Mouse (Mus musculus) midbrain, embryonic 15.5 days (tissue): ENCODE measurements at regions not wholly inside any gene's neighbourhood (a gene's known extent, or its start where the extent isn't known, plus 50 kb on each side); places are given as distances from the start of the nearest gene placed in this dataset.

Source experiments
- ATAC-seq: fragments of 200-750 bp; cut with Nextera tagmentation; replicated peaks from 2 replicates; pipeline ENCODE4 v1.8.0; 2017; ENCODE audit warnings: moderate TSS enrichment
- H3K27ac ChIP-seq: fragments of 300-500 bp; sonication (generic); 2 replicates; pipeline ENCODE4 v1.5.1; 2015; ENCODE audit warnings: mild to moderate bottlenecking, inconsistent platforms
- H3K27me3 ChIP-seq: fragments of 300-500 bp; sonication (generic); replicated peaks from 2 replicates; pipeline ENCODE4 v1.6.1; 2015; ENCODE audit warnings: inconsistent platforms
- H3K36me3 ChIP-seq: fragments of 300-500 bp; sonication (generic); replicated peaks from 2 replicates; pipeline ENCODE4 v1.6.1; 2015; ENCODE audit warnings: inconsistent platforms
- H3K4me1 ChIP-seq: fragments of 300-500 bp; sonication (generic); 2 replicates; pipeline ENCODE4 v1.6.1; 2015; ENCODE audit warnings: inconsistent platforms
- H3K4me2 ChIP-seq: fragments of 300-500 bp; sonication (generic); 2 replicates; pipeline ENCODE4 v1.6.1; 2015; ENCODE audit warnings: inconsistent platforms, mild to moderate bottlenecking, moderate library complexity
- H3K4me3 ChIP-seq: fragments of 300-500 bp; sonication (generic); 2 replicates; pipeline ENCODE4 v1.5.1; 2015; ENCODE audit warnings: mild to moderate bottlenecking, inconsistent platforms
- H3K9ac ChIP-seq: fragments of 300-500 bp; sonication (generic); 2 replicates; pipeline ENCODE4 v1.6.1; 2015; ENCODE audit warnings: mild to moderate bottlenecking, inconsistent platforms
- H3K9me3 ChIP-seq: fragments of 300-500 bp; sonication (generic); 2 replicates; pipeline ENCODE4 v1.6.1; 2016; ENCODE audit warnings: inconsistent platforms
- WGBS: fragments of 180-500 bp; shearing (Covaris S2); methylation state at CpG from one replicate; pipeline ENCODE4 v1.1.7; 2015; ENCODE audit warnings: mixed read lengths; 5-methylcytosine and 5-hydroxymethylcytosine counted together

DNA sequence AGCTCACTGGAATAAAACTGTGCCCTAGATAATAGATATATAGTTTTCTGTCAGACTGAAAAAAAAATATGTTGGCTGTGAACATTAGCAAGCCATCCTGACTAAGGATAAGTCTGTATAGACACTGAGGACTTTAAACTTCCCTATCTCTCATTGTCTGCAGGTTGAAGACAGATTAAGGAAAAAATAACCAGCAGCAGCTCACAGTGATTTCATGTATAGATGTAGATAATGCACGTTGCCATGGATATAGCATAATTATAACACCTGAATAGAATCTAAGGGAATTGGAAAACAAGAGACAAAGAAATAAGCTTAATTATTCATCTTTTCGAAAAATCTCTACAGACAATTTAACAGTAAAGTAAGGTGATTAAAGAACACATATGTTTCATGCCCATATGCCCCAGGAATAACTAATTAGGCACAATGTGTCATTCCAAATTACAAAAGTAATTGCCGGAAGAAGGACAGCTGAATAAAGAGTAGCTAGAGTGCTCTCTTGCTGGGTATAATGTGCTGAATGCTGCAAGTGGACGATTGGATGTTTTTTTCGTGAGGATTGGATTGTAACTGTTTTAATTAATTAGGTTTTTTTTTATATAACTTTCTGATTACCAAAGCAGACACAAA is 246.6 kb downstream of the Akain1 start:
- 45% methylated on average over 5 of the region's 5 CpGs for WGBS

DNA sequence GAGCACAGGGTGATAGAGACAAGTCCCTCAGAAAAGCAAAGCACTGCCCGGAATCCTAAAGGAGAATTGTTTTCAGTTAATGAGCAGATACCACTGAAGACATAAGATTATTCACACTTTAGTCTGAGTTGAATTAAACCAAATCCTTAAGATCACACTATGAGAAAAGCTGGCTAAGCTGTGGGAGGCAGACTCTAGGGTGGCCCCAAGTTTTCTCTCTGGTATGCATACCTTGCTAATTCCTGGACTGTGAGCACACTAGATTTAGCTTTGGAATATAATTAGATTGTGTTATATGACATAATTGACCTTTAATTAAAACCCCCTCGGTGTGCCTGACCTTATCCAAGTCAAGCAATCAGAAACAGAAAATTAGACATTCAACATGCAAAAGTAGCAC is 247.3 kb downstream of the Akain1 start:
- ATAC-seq, result no peak
- Histone ChIP-seq H3K4me1 (peaks cover 6% of the 10 kb centered on the region; the same call in 1 of the 2 replicates), H3K4me2 (no peak overlapping the region), H3K4me3 (no peak overlapping the region), H3K36me3 (no peaks in the 10 kb centered on the region), H3K9me3 (no peaks in the 10 kb centered on the region), H3K9ac (no peak overlapping the region), H3K27ac (no peak overlapping the region), H3K27me3 (no peaks in the 10 kb centered on the region)
- WGBS, result 32% methylated on average over 2 of the region's 2 CpGs

More for the DNA sequence above, 246.6 kb downstream of the Akain1 start:
- no peak overlapping the region for H3K27ac ChIP-seq
- H3K9me3 ChIP-seq, result no peaks in the 10 kb centered on the region
- H3K36me3 ChIP-seq, result no peaks in the 10 kb centered on the region
- peak; percentile 84 for ATAC-seq
- peaks cover 6% of the 10 kb centered on the region; the same call in 1 of the 2 replicates for H3K4me1 ChIP-seq
- H3K9ac ChIP-seq, result no peak overlapping the region
- H3K4me2 ChIP-seq, result no peak overlapping the region
- H3K27me3 ChIP-seq, result no peaks in the 10 kb centered on the region
- H3K4me3 ChIP-seq, result no peak overlapping the region

DNA sequence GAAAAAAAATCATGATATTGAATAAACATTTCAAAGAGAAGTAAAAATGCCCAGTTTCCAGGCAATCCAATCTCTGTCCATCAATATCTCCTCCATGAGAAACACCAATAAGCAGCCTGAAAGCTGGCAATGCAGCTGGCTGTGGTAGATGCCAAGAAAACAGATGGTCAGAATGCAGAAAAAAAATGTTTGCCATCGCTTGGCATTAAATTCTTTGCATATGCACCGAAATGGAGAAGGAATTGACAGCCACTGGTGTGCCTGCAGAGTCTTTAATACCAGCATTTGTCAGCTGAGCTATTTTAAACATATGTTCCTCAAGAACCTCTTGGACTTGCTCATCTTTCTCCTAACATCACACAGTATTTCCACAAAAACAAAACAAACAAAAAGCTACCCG is 256.2 kb downstream of the Akain1 start:
- no peak overlapping the region for H3K9ac ChIP-seq
- WGBS, result 80% methylated on average over 3 of the region's 3 CpGs
- no peaks in the 10 kb centered on the region for H3K4me1 ChIP-seq
- H3K4me2 ChIP-seq, result no peak overlapping the region
- H3K9me3 ChIP-seq, result no peaks in the 10 kb centered on the region
- no peaks in the 10 kb centered on the region for H3K27me3 ChIP-seq
- no peak overlapping the region for H3K4me3 ChIP-seq
- H3K36me3 ChIP-seq, result no peaks in the 10 kb centered on the region
- ATAC-seq, result no peak
- no peak overlapping the region for H3K27ac ChIP-seq

DNA sequence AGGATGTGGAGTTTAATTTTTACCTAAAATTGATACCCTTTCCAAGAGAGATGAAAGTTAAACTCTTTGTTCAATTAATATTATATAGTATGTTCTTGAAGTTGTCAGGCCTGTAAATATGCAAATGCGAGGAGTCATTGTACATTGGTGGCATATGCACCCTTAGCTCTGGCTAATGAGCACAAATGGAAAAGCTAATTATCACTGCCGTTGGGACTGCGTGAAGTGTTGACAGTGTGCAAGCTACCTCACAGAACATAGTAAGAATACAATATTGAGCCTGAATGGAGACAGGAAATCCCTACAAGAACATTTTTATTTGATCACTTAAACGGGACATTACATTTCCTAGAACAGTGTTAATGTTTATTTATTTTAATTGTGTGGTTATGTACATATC is 241.5 kb upstream of the Dlgap1 start:
- no peak overlapping the region for H3K4me3 ChIP-seq
- H3K4me2 ChIP-seq, result no peak overlapping the region
- H3K4me1 ChIP-seq, result no peaks in the 10 kb centered on the region
- H3K27ac ChIP-seq, result no peak overlapping the region
- ATAC-seq, result no peak
- 81% methylated on average over 4 of the region's 4 CpGs for WGBS
- H3K9me3 ChIP-seq, result no peaks in the 10 kb centered on the region
- H3K27me3 ChIP-seq, result no peaks in the 10 kb centered on the region
- H3K36me3 ChIP-seq, result no peaks in the 10 kb centered on the region
- H3K9ac ChIP-seq, result no peak overlapping the region

DNA sequence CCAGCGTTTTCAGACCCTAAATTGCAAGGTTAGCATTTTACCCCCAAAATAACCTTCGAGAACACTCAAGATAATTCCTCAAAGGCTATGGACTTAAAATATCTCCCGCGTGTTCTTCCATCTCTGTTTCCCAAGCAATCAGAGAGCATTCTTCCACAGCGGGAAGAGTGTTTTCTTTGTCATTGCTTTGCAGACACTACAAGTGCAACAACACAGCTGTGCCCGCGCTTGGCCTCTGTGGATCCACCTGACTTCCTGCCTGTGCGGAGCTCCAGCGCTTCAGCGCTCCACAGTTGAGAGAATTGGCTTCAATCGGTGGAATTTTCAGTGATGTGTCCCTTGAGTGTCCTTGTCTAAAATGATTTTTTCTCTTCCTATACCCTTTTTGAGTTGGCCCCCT is 235.9 kb upstream of the Dlgap1 start:
- ATAC-seq, result no peak
- Histone ChIP-seq H3K9me3 (no peaks in the 10 kb centered on the region), H3K36me3 (no peaks in the 10 kb centered on the region), H3K4me2 (no peak overlapping the region), H3K27me3 (no peaks in the 10 kb centered on the region), H3K4me1 (no peaks in the 10 kb centered on the region), H3K27ac (no peak overlapping the region), H3K9ac (no peak overlapping the region), H3K4me3 (no peak overlapping the region)
- WGBS, result 93% methylated on average over 11 of the region's 11 CpGs

DNA sequence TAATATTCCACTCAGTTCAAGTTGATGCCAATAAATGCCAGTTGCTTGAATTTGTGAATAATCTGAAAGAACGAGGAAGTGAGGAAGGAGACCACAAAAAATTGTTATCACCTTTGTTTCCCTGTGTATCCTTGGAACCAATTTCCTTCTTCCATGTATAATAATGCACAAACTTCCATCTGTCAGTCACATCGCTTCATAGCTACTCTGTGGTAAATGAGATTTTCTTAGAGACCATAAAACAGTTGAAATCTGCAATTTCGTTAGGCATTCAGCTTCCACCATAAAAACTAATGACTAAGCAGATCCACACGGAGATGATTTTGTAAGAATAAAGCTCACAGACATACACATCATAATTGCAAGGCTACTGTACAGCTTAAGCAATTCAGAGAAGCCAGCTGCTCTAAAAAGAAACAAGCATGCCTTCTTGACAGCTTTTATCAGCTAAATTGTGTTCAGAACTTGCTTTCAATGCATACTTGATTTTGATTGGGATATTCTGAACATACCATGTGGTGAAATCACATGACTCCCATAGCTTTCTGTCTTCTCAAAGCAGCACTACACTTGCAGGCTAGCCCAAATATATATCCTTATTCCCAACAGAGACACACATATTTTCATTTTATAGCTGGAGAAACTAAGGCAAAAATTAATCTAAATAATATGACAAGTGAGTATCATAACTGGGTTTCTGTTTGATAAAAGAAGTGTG is 232.3 kb upstream of the Dlgap1 start:
- no peaks in the 10 kb centered on the region for H3K36me3 ChIP-seq
- no peaks in the 10 kb centered on the region for H3K4me1 ChIP-seq
- no peak overlapping the region for H3K27ac ChIP-seq
- WGBS, result 68% methylated on average over 4 of the region's 4 CpGs
- H3K27me3 ChIP-seq, result no peaks in the 10 kb centered on the region
- H3K9ac ChIP-seq, result no peak overlapping the region
- no peak overlapping the region for H3K4me2 ChIP-seq
- no peak for ATAC-seq
- no peaks in the 10 kb centered on the region for H3K9me3 ChIP-seq
- H3K4me3 ChIP-seq, result no peak overlapping the region

DNA sequence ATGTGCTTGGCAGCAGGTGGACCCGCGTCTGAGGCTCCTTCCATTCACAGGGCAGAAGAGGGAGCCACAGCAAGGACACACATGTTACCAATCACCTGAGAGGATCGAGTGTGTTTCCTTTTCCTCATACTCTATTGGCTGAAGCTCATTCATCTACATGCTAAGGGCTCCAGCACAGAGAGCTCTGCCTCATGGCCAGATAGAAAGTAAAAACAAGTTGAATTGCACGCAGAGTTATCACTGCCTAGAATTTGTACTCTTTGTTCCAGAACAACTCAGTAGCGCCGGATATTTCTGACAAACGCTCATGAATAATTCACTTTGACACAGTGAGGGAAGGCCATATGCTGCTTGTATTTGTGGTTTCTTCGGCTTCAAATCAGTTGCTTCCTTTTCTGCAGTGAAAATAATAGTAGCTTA is 199.9 kb upstream of the Dlgap1 start:
- WGBS, result 50% methylated on average over 8 of the region's 8 CpGs
- Histone ChIP-seq H3K9me3 (no peaks in the 10 kb centered on the region), H3K27ac (no peak overlapping the region), H3K9ac (no peak overlapping the region), H3K36me3 (no peaks in the 10 kb centered on the region), H3K4me3 (no peak overlapping the region), H3K27me3 (no peaks in the 10 kb centered on the region), H3K4me1 (peaks cover 5% of the 10 kb centered on the region; the same call in 1 of the 2 replicates), H3K4me2 (no peak overlapping the region)
- peak; percentile 69 for ATAC-seq

DNA sequence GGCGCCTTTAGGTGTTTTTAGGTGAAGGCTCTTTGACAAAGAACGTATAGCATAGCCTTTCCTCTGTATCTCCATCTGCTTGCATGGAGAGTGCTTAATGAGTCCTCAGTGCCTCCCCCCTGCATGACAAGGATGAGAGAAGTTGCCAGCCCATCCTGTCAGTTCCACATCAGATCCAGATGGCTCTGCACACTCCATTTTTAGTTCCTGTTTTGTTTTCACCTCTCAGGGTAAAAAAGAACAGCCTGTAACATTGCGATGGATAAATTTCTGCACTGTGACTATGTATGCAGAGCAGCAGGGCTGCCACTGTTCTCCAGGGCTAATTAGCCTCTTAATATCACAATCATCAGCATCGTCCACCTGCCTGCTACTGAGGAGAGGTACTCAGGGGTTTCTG is 198.8 kb upstream of the Dlgap1 start:
- Histone ChIP-seq H3K27ac (no peak overlapping the region), H3K36me3 (no peaks in the 10 kb centered on the region), H3K4me2 (no peak overlapping the region), H3K9me3 (no peaks in the 10 kb centered on the region), H3K4me1 (peaks cover 5% of the 10 kb centered on the region; the same call in 1 of the 2 replicates), H3K4me3 (no peak overlapping the region), H3K27me3 (no peaks in the 10 kb centered on the region), H3K9ac (no peak overlapping the region)
- ATAC-seq, result no peak
- WGBS, result 79% methylated on average over 4 of the region's 4 CpGs

DNA sequence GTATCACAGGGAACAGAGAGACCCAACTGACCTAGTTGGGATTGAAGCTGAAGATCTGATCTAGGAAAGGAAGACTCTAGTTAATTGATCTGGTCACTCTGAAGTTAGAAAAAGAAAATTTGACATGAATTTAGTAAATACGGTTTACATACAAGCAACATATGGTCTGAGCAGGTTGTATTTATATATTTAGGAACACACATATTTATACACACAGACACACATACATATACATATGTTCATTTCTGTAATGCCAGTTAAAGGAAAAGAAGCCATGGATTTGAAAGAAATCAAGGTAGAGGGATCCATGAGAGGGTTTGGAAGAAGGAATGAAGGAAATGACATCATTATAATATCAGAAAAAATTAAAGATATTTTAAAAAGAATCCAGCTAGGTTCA is 187.7 kb upstream of the Dlgap1 start:
- Histone ChIP-seq H3K9me3 (no peaks in the 10 kb centered on the region), H3K4me3 (no peak overlapping the region), H3K9ac (no peak overlapping the region), H3K27me3 (no peaks in the 10 kb centered on the region), H3K4me2 (no peak overlapping the region), H3K4me1 (no peaks in the 10 kb centered on the region), H3K36me3 (no peaks in the 10 kb centered on the region), H3K27ac (no peak overlapping the region)
- 89% methylated on average over 1 of the region's 1 CpGs for WGBS
- ATAC-seq, result no peak

DNA sequence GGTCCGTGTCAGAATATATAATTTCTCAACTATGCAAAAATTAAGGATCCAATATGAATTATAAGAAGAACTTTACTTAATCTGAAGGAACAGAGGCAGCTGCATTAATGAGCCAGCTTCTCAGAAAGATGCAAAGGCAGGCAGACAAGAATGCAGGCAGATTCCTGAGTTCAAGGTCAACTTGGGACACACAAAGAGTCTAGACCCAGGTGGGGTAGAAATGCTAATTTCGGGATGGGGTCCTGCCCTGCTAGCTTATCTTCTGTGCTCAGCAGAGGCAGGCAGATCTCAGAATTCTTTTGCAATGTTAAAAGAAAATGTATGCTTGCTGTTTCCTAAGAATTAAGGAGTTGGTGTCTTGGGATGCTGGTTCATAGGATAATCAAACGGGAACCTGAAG is 181.9 kb upstream of the Dlgap1 start:
- H3K27me3 ChIP-seq, result no peaks in the 10 kb centered on the region
- H3K27ac ChIP-seq, result no peak overlapping the region
- no peak overlapping the region for H3K9ac ChIP-seq
- ATAC-seq, result no peak
- H3K36me3 ChIP-seq, result no peaks in the 10 kb centered on the region
- no peak overlapping the region for H3K4me2 ChIP-seq
- H3K4me3 ChIP-seq, result no peak overlapping the region
- no peaks in the 10 kb centered on the region for H3K4me1 ChIP-seq
- H3K9me3 ChIP-seq, result no peaks in the 10 kb centered on the region
- 85% methylated on average over 3 of the region's 3 CpGs for WGBS

DNA sequence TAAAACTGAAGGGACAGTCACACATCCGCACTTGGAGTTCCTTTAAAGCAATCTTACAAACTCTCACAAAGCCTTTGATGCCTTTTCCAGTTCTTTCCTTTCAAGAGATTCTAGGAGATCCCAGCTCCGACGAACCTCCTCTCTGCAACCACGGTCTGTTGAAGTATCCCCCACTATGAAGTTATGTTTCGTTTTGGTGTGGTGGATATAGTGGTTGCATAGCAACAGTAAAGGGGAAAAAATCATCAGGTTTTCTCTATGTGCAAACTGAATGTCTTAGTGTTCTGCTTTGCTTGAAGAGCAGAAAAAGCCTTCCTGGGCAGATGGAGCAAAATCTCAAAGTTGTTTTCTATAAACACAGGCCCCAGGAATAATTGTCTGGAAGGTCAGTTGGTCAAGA is 147.4 kb upstream of the Dlgap1 start:
- no peak for ATAC-seq
- WGBS, result 71% methylated on average over 5 of the region's 5 CpGs
- no peak overlapping the region for H3K4me2 ChIP-seq
- H3K9me3 ChIP-seq, result no peaks in the 10 kb centered on the region
- H3K27me3 ChIP-seq, result no peaks in the 10 kb centered on the region
- no peak overlapping the region for H3K9ac ChIP-seq
- no peak overlapping the region for H3K27ac ChIP-seq
- H3K4me3 ChIP-seq, result no peak overlapping the region
- H3K36me3 ChIP-seq, result no peaks in the 10 kb centered on the region
- H3K4me1 ChIP-seq, result no peaks in the 10 kb centered on the region

DNA sequence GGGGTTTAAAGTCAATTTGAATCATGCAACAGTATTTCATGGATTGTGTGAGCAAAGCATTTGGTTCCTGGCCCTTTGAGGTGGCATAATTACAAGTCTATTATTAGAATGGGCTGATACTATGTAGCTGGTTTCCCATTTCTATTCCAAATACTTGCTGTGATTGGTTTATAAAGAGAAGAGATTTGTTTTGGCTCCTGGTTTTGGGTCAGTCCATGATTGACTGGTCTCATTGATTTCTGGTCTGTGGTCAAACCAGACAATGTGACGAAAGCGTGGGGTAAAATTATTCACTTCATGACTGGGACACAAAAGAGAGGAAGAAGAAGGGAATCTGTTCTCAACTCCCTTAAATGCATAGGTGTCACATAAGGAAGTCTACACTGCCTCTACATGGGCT is 147.0 kb upstream of the Dlgap1 start:
- no peak for ATAC-seq
- Histone ChIP-seq H3K4me2 (no peak overlapping the region), H3K27me3 (no peaks in the 10 kb centered on the region), H3K27ac (no peak overlapping the region), H3K9me3 (no peaks in the 10 kb centered on the region), H3K4me3 (no peak overlapping the region), H3K36me3 (no peaks in the 10 kb centered on the region), H3K9ac (no peak overlapping the region), H3K4me1 (no peaks in the 10 kb centered on the region)
- 77% methylated on average over 2 of the region's 2 CpGs for WGBS

DNA sequence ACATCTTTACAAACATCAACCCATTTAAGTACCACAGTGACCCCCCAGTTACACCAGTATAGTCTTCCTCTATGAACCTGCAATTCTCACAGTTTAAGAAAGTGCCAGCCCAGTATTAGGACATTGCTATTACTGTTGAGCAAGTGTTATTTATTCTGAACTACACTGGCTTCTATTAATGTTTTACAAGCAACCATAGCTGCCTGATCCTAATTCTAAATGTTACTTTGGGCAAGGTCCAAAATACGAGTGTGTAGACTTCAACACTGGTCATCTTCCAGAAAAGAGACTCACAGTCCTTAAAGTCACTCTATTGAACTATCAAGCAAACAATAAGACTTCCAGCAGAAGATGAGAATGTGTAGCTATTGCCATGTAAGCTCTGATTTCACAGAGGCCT is 146.0 kb upstream of the Dlgap1 start:
- Histone ChIP-seq H3K27ac (no peak overlapping the region), H3K4me2 (no peak overlapping the region), H3K27me3 (no peaks in the 10 kb centered on the region), H3K4me1 (no peaks in the 10 kb centered on the region), H3K4me3 (no peak overlapping the region), H3K36me3 (no peaks in the 10 kb centered on the region), H3K9ac (no peak overlapping the region), H3K9me3 (no peaks in the 10 kb centered on the region)
- WGBS, result 87% methylated on average over 1 of the region's 1 CpGs
- ATAC-seq, result no peak
